Mouse (Mus musculus) adipocyte (in vitro differentiated cells): ENCODE measurements at regions not wholly inside any gene's neighbourhood (a gene's known extent, or its start where the extent isn't known, plus 50 kb on each side); places are given as distances from the start of the nearest gene placed in this dataset.
A peak's percentile ranks its signal among the peaks of the same experiment; 100 is the strongest.

Source experiments
- DNase-seq: peaks from one replicate; pipeline ENCODE4 v3.0.0-alpha.2; 2016; ENCODE audit warnings: low spot score

- DNase-seq: no peak
Observed at GRCm38 (mm10) chr3:40458490-40458889, 72.6 kb upstream of the Intu start.

GRCm38 (mm10) chr3:40463446-40463845, 67.6 kb upstream of the Intu start:
- no peak for DNase-seq

- DNase-seq: no peak
Observed at GRCm38 (mm10) chr3:40470101-40470500, 61.0 kb upstream of the Intu start.

GRCm38 (mm10) chr3:40472766-40473165, 58.3 kb upstream of the Intu start:
- peak; percentile 18 for DNase-seq

- no peak for DNase-seq
Observed at GRCm38 (mm10) chr3:40480258-40480951, 50.7 kb upstream of the Intu start.
